Mouse (Mus musculus) ES-E14 (cell line): ENCODE data around the gene Pla2g6. TPM values are rescaled to one million over a fixed set of nuclear protein-coding genes. Genes with fewer than 3 reads are reported as not detected.

Source experiments
- DNase-seq: peaks from one replicate; pipeline ENCODE4 v3.0.0-alpha.2; 2013; ENCODE audit warnings: low read depth, low spot score
- H3K27ac ChIP-seq: 2 replicates; pipeline ENCODE4 v1.5.1; 2012; ENCODE audit warnings: low read depth, mild to moderate bottlenecking, low read length, moderate library complexity, mixed read lengths; ENCODE audit not compliant: poor library complexity, insufficient read depth, severe bottlenecking
- H3K36me3 ChIP-seq: 2 replicates; pipeline ENCODE4 v1.6.1; 2012; ENCODE audit warnings: mild to moderate bottlenecking, low read length, moderate library complexity, mixed read lengths; ENCODE audit not compliant: control insufficient read depth, poor library complexity, insufficient read depth, severe bottlenecking
- H3K4me1 ChIP-seq, 2 experiments: fragments of 150-350 bp in 1 of 2; sonication (generic) in 1 of 2; 2 replicates each; pipeline ENCODE4 v1.6.1; 2012; ENCODE audit warnings: low read length in 2 of 2, mild to moderate bottlenecking in 1 of 2, mixed read lengths in 1 of 2; ENCODE audit not compliant: control insufficient read depth in 2 of 2, insufficient read depth in 2 of 2, poor library complexity in 1 of 2
- H3K4me3 ChIP-seq, 2 experiments: fragments of 150-350 bp in 1 of 2; sonication (generic) in 1 of 2; 2 replicates each; pipeline ENCODE4 v1.5.1; 2012; ENCODE audit warnings: low read length in 2 of 2, low read depth in 1 of 2, mild to moderate bottlenecking in 1 of 2, mixed read lengths in 1 of 2; ENCODE audit not compliant: insufficient read depth in 1 of 2, poor library complexity in 1 of 2, severe bottlenecking in 1 of 2
- H3K9ac ChIP-seq: 2 replicates; pipeline ENCODE4 v1.6.1; 2012; ENCODE audit warnings: low read depth, mild to moderate bottlenecking, low read length, mixed read lengths; ENCODE audit not compliant: poor library complexity, insufficient read depth, severe bottlenecking
- H3K9me3 ChIP-seq: fragments of 150-350 bp; sonication (generic); 2 replicates; pipeline ENCODE4 v1.6.1; 2012; ENCODE audit warnings: low read depth, mild to moderate bottlenecking, low read length; ENCODE audit not compliant: control insufficient read depth, insufficient read depth
- CHD2 ChIP-seq: IDR thresholded peaks from 2 replicates; pipeline ENCODE4 v1.6.1; 2014; ENCODE audit warnings: mild to moderate bottlenecking, low read depth, low read length, inconsistent platforms
- HCFC1 ChIP-seq: IDR thresholded peaks from 2 replicates; pipeline ENCODE4 v1.6.1; 2012; ENCODE audit warnings: low read length, inconsistent platforms, borderline replicate concordance; ENCODE audit not compliant: insufficient read depth
- MAFK ChIP-seq: IDR thresholded peaks from 2 replicates; pipeline ENCODE4 v1.6.1; 2014; ENCODE audit warnings: mild to moderate bottlenecking, low read depth, low read length, inconsistent platforms; ENCODE audit not compliant: insufficient read depth
- ZC3H11A ChIP-seq: IDR thresholded peaks from 2 replicates; pipeline ENCODE4 v1.6.1; 2012; ENCODE audit warnings: low read depth, mild to moderate bottlenecking, inconsistent platforms, low read length, borderline replicate concordance
- ZNF384 ChIP-seq: IDR thresholded peaks from 2 replicates; pipeline ENCODE4 v1.6.1; 2012; ENCODE audit warnings: low read depth, low read length, inconsistent platforms
- in situ Hi-C, 2 experiments: fragments of 600-800 bp; cut with MboI; formaldehyde crosslinking; loops; one replicate each; pipeline ENCODE4 v1.15.1; 2025; ENCODE audit warnings: low sequenced_read_pairs in 2 of 2, inconsistent platforms in 1 of 2; ENCODE audit not compliant: unreplicated experiment in 2 of 2
- total RNA-seq: library from RNA; depleted of rRNA; stranded (reverse); fragments of 300-350 nt; gene quantifications from 2 replicates; pipeline ENCODE4 v1.2.3, GENCODE M21; 2012

Pla2g6 gene
- total RNA-seq, 1 experiment, result 59.2 TPM

- in situ Hi-C loops, result no loop called here
- TF ChIP-seq CHD2, result no peak
- no peak for TF ChIP-seq ZNF384
- no peak for TF ChIP-seq HCFC1
- no peak for TF ChIP-seq ZC3H11A
- H3K4me1 ChIP-seq, result peaks cover 2 to 22% of the 10 kb centered on the region in 2 experiments; a peak in 2 of 4 replicates
Measured at GRCm38 (mm10) chr15:79323791-79324155, 4.4 kb downstream of the Pla2g6 start.

GRCm38 (mm10) chr15:79322991-79323790 lies 5.0 kb downstream of the Pla2g6 start:
- H3K36me3 ChIP-seq, result peaks cover 13% of the 10 kb centered on the region; the same call in 1 of the 2 replicates
- TF ChIP-seq ZC3H11A (no peak), ZNF384 (no peak), MAFK (no peak), HCFC1 (no peak), CHD2 (no peak)
- no peak overlapping the region for H3K27ac ChIP-seq
- no peak overlapping the region for H3K4me3 ChIP-seq
- DNase-seq, result no peak
- no peak overlapping the region for H3K9ac ChIP-seq
- in situ Hi-C loops, result no loop called here
- H3K4me1 ChIP-seq, result peaks cover 2 to 22% of the 10 kb centered on the region in 2 experiments; a peak in 2 of 4 replicates
- no peaks in the 10 kb centered on the region for H3K9me3 ChIP-seq

More at GRCm38 (mm10) chr15:79323791-79324155, 4.4 kb downstream of the Pla2g6 start:
- no peak for DNase-seq
- peaks cover 8% of the 10 kb centered on the region; the same call in 1 of the 2 replicates for H3K36me3 ChIP-seq
- no peak overlapping the region for H3K4me3 ChIP-seq
- H3K9ac ChIP-seq, result no peak overlapping the region
- H3K9me3 ChIP-seq, result no peaks in the 10 kb centered on the region
- no peak overlapping the region for H3K27ac ChIP-seq

- no peak for DNase-seq
- Histone ChIP-seq H3K36me3 (peaks cover 17% of the 10 kb centered on the region), H3K27ac (peak overlapping the region; percentile 34; the same call in 1 of the 2 replicates), H3K4me3 (no peak overlapping the region), H3K4me1 (peaks cover 2 to 22% of the 10 kb centered on the region in 2 experiments; a peak in 2 of 4 replicates), H3K9me3 (no peaks in the 10 kb centered on the region), H3K9ac (no peak overlapping the region; the same call in 1 of the 2 replicates)
- no peak for TF ChIP-seq CHD2
- no peak for TF ChIP-seq MAFK
- TF ChIP-seq HCFC1, result no peak
- TF ChIP-seq ZC3H11A, result no peak
- no peak for TF ChIP-seq ZNF384
- in situ Hi-C loops, result no loop called here
Measured at GRCm38 (mm10) chr15:79322281-79322990, 5.8 kb downstream of the Pla2g6 start.

GRCm38 (mm10) chr15:79321733-79322190 lies 6.4 kb downstream of the Pla2g6 start:
- no peak overlapping the region for H3K9ac ChIP-seq
- DNase-seq, result no peak
- in situ Hi-C loops, result no loop called here

More at GRCm38 (mm10) chr15:79321733-79322190, 6.4 kb downstream of the Pla2g6 start:
- H3K27ac ChIP-seq, result no peak overlapping the region
- no peak overlapping the region for H3K4me3 ChIP-seq
- H3K9me3 ChIP-seq, result no peaks in the 10 kb centered on the region
- H3K4me1 ChIP-seq, result peaks cover 2 to 22% of the 10 kb centered on the region in 2 experiments; a peak in 2 of 4 replicates
- peaks cover 20% of the 10 kb centered on the region for H3K36me3 ChIP-seq
- no peak for TF ChIP-seq HCFC1
- TF ChIP-seq ZNF384, result no peak
- TF ChIP-seq CHD2, result no peak
- no peak for TF ChIP-seq ZC3H11A
- TF ChIP-seq MAFK, result no peak
